Mouse (Mus musculus) midbrain, embryonic 13.5 days (tissue): ENCODE results near the gene Slc2a10. TPM values are rescaled to one million over a fixed set of nuclear protein-coding genes. Genes with fewer than 3 reads are reported as not detected.
A peak's percentile ranks its signal among the peaks of the same experiment; 100 is the strongest.

Experiments used
- ATAC-seq: fragments of 200-750 bp; cut with Nextera tagmentation; 2 replicates; pipeline ENCODE4 v1.8.0; 2017; ENCODE audit warnings: mild to moderate bottlenecking, moderate TSS enrichment, moderate library complexity
- H3K27ac ChIP-seq: fragments of 300-500 bp; sonication (generic); 2 replicates; pipeline ENCODE4 v1.5.1; 2015; ENCODE audit warnings: inconsistent platforms, mild to moderate bottlenecking, moderate library complexity
- H3K27me3 ChIP-seq: fragments of 300-500 bp; sonication (generic); 2 replicates; pipeline ENCODE4 v1.6.1; 2015; ENCODE audit warnings: mild to moderate bottlenecking, inconsistent platforms
- H3K36me3 ChIP-seq: fragments of 300-500 bp; sonication (generic); 2 replicates; pipeline ENCODE4 v1.6.1; 2015; ENCODE audit warnings: mild to moderate bottlenecking, inconsistent platforms
- H3K4me1 ChIP-seq: fragments of 300-500 bp; sonication (generic); replicated peaks from 2 replicates; pipeline ENCODE4 v1.6.1; 2015; ENCODE audit warnings: inconsistent platforms
- H3K4me2 ChIP-seq: fragments of 300-500 bp; sonication (generic); replicated peaks from 2 replicates; pipeline ENCODE4 v1.6.1; 2015; ENCODE audit warnings: moderate library complexity, mild to moderate bottlenecking, inconsistent platforms
- H3K4me3 ChIP-seq: fragments of 300-500 bp; sonication (generic); replicated peaks from 2 replicates; pipeline ENCODE4 v1.5.1; 2015; ENCODE audit warnings: mild to moderate bottlenecking, inconsistent platforms
- H3K9ac ChIP-seq: fragments of 300-500 bp; sonication (generic); replicated peaks from 2 replicates; pipeline ENCODE4 v1.6.1; 2015; ENCODE audit warnings: mild to moderate bottlenecking, inconsistent platforms
- H3K9me3 ChIP-seq: fragments of 300-500 bp; sonication (generic); 2 replicates; pipeline ENCODE4 v1.6.1; 2016; ENCODE audit warnings: mild to moderate bottlenecking, inconsistent platforms
- WGBS: fragments of 180-500 bp; shearing (Covaris S2); methylation state at CpG from one replicate; pipeline ENCODE4 v1.1.7; 2015; 5-methylcytosine and 5-hydroxymethylcytosine counted together
- polyA plus RNA-seq: library from polyadenylated mRNA; unstranded; fragments of >200 nt; fragmentation: Nextera tagmentation; extraction: Ambion mirVana; gene quantifications from 2 replicates; pipeline ENCODE4 v1.2.1, GENCODE M21; 2015

Gene Slc2a10
- polyA plus RNA-seq, 1 experiment from 2014 or later = 2.6 TPM

DNA sequence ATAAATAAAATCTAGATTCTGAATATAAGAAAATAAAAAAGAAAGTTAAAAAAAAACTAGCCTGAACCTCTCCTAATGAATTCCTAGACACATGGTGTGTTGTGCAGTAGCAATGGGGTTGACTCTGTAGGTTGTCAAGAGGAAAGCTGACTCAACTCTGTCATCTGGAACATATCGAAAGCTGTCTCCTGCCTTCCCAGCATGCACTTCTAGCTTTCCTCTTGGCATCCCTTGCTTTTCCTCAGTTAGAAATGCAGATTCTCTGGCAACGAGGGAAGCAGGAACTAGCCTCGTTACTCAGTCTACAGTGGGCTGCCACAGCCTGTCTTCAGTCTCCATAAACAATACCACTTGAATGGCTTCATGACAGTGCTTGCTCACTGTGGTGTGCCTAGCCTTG, 17.8 kb upstream of the Slc2a10 start:
- Histone ChIP-seq H3K4me2 (no peak overlapping the region), H3K9ac (no peak overlapping the region), H3K4me3 (no peak overlapping the region), H3K27me3 (no peaks in the 10 kb centered on the region), H3K9me3 (no peaks in the 10 kb centered on the region), H3K4me1 (peaks cover 19% of the 10 kb centered on the region), H3K27ac (no peak overlapping the region), H3K36me3 (peaks cover 30% of the 10 kb centered on the region)
- 85% methylated on average over 3 of the region's 3 CpGs for WGBS
- no peak for ATAC-seq

DNA sequence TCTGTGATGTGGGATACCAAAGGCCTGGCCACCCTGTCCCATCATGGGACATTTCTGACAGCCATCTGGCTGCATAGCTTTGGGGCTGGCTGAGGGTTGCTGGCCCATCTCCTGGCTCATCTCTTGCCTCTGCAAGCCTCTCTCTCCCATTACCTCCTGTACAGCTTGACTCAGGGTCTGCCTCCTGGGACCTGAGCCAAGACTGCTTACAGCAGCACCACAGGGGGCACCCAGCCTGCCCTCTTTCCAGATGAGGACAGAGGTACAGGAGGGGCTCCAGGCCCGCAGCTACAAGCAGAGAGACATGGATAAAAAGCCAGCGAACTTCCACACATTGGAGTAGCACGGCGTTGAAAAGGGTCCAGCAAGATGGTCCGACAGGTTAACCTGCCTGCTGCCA, 17.2 kb upstream of the Slc2a10 start:
- H3K9ac ChIP-seq = no peak overlapping the region
- H3K4me1 ChIP-seq = peaks cover 19% of the 10 kb centered on the region
- no peaks in the 10 kb centered on the region for H3K27me3 ChIP-seq
- no peak overlapping the region for H3K4me2 ChIP-seq
- no peak overlapping the region for H3K4me3 ChIP-seq
- WGBS = 80% methylated on average over 5 of the region's 5 CpGs
- no peak overlapping the region for H3K27ac ChIP-seq
- no peaks in the 10 kb centered on the region for H3K9me3 ChIP-seq
- no peak for ATAC-seq
- peaks cover 30% of the 10 kb centered on the region for H3K36me3 ChIP-seq

GRCm38 (mm10) chr2:165486881-165487535, 16.6 kb upstream of the Slc2a10 start:
- no peak overlapping the region for H3K9ac ChIP-seq
- peaks cover 21% of the 10 kb centered on the region for H3K4me1 ChIP-seq
- H3K36me3 ChIP-seq = peaks cover 30% of the 10 kb centered on the region
- H3K9me3 ChIP-seq = no peaks in the 10 kb centered on the region
- no peak overlapping the region for H3K4me2 ChIP-seq
- H3K4me3 ChIP-seq = no peak overlapping the region
- 25% methylated on average over 8 of the region's 8 CpGs for WGBS
- peak; percentile 61 for ATAC-seq
- no peak overlapping the region; the same call in 1 of the 2 replicates for H3K27ac ChIP-seq
- no peaks in the 10 kb centered on the region for H3K27me3 ChIP-seq

- Histone ChIP-seq H3K27me3 (no peaks in the 10 kb centered on the region), H3K9me3 (0 out of 2 replicates have a peak, but pooled peaks cover 4% of the 10 kb centered on the region), H3K4me1 (peaks cover 30% of the 10 kb centered on the region), H3K4me3 (peak within 1 kb of the TSS; percentile 80), H3K9ac (peak within 1 kb of the TSS; percentile 89), H3K27ac (peak within 1 kb of the TSS; percentile 89), H3K36me3 (peaks cover 30% of the 10 kb centered on the region), H3K4me2 (peak within 1 kb of the TSS; percentile 74)
- peak; percentile 90 for ATAC-seq
- under 1% methylated on average over 77 of the region's 84 CpGs for WGBS
Observed at GRCm38 (mm10) chr2:165492648-165493553, 10.7 kb upstream of the Slc2a10 start, which contains the start of gene Trp53rka. Gene Trp53rka, minus strand, starts transcription at chr2:165493324.

GRCm38 (mm10) chr2:165493587-165494210, 9.9 kb upstream of the Slc2a10 start:
- Histone ChIP-seq H3K4me1 (peaks cover 30% of the 10 kb centered on the region), H3K9me3 (0 out of 2 replicates have a peak, but pooled peaks cover 4% of the 10 kb centered on the region), H3K9ac (peak overlapping the region; percentile 89), H3K27me3 (no peaks in the 10 kb centered on the region), H3K36me3 (peaks cover 22% of the 10 kb centered on the region), H3K27ac (peak overlapping the region; percentile 89), H3K4me3 (peak overlapping the region; percentile 80), H3K4me2 (peak overlapping the region; percentile 74)
- ATAC-seq = peak; percentile 62
- WGBS = 5% methylated on average over 17 of the region's 17 CpGs

DNA sequence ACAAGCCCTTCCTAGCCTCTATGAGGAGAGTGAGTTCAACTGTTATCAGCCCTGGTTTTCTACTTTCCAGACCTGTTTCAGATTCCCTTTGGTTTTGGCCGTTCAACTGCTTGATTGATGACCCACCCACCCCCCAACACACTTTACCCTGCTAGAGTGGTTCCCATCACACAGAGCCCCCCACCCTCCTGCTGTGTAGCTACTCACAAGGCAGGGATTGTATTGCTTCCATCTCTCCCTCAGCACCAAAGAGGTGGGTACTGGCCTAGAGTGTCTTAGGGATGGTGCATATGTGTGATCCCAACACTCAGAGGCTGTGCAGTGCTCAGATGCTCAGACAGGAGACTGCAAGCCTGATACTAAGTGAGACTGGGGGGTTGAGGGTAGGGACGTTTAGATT, 9.1 kb upstream of the Slc2a10 start:
- peak overlapping the region; percentile 74 for H3K4me2 ChIP-seq
- peaks cover 14% of the 10 kb centered on the region for H3K36me3 ChIP-seq
- peak overlapping the region; percentile 89 for H3K27ac ChIP-seq
- 0 out of 2 replicates have a peak, but pooled peaks cover 4% of the 10 kb centered on the region for H3K9me3 ChIP-seq
- WGBS = 31% methylated on average over 2 of the region's 2 CpGs
- 0 out of 2 replicates have a peak overlapping the region, but pooled peaks have one; percentile 80 for H3K4me3 ChIP-seq
- H3K27me3 ChIP-seq = no peaks in the 10 kb centered on the region
- peaks cover 30% of the 10 kb centered on the region for H3K4me1 ChIP-seq
- 0 out of 2 replicates have a peak overlapping the region, but pooled peaks have one; percentile 5 for H3K9ac ChIP-seq
- no peak for ATAC-seq

GRCm38 (mm10) chr2:165496251-165496650, 7.3 kb upstream of the Slc2a10 start:
- Histone ChIP-seq H3K36me3 (no peaks in the 10 kb centered on the region), H3K4me2 (no peak overlapping the region), H3K9ac (no peak overlapping the region), H3K27ac (no peak overlapping the region), H3K9me3 (0 out of 2 replicates have a peak, but pooled peaks cover 4% of the 10 kb centered on the region), H3K4me3 (no peak overlapping the region), H3K4me1 (peaks cover 27% of the 10 kb centered on the region), H3K27me3 (no peaks in the 10 kb centered on the region)
- ATAC-seq = no peak

- Histone ChIP-seq H3K4me3 (no peak overlapping the region), H3K36me3 (no peaks in the 10 kb centered on the region), H3K27ac (no peak overlapping the region), H3K9ac (no peak overlapping the region), H3K9me3 (0 out of 2 replicates have a peak, but pooled peaks cover 4% of the 10 kb centered on the region), H3K27me3 (no peaks in the 10 kb centered on the region), H3K4me2 (no peak overlapping the region), H3K4me1 (peaks cover 22% of the 10 kb centered on the region)
- 79% methylated on average over 2 of the region's 2 CpGs for WGBS
- ATAC-seq = no peak
Observed at GRCm38 (mm10) chr2:165497706-165498275, 5.8 kb upstream of the Slc2a10 start.

GRCm38 (mm10) chr2:165498816-165499215, 4.8 kb upstream of the Slc2a10 start:
- Histone ChIP-seq H3K27ac (no peak overlapping the region), H3K4me1 (peaks cover 27% of the 10 kb centered on the region), H3K36me3 (no peaks in the 10 kb centered on the region), H3K4me2 (no peak overlapping the region), H3K4me3 (no peak overlapping the region), H3K27me3 (no peaks in the 10 kb centered on the region), H3K9ac (no peak overlapping the region), H3K9me3 (0 out of 2 replicates have a peak, but pooled peaks cover 4% of the 10 kb centered on the region)
- no peak for ATAC-seq
- WGBS = 85% methylated on average over 6 of the region's 6 CpGs

- WGBS = 83% methylated on average over 9 of the region's 9 CpGs
- no peak for ATAC-seq
- Histone ChIP-seq H3K9me3 (no peaks in the 10 kb centered on the region), H3K4me2 (no peak overlapping the region), H3K27me3 (no peaks in the 10 kb centered on the region), H3K27ac (no peak overlapping the region), H3K9ac (no peak overlapping the region), H3K36me3 (no peaks in the 10 kb centered on the region), H3K4me3 (no peak overlapping the region), H3K4me1 (peaks cover 14% of the 10 kb centered on the region)
Observed at GRCm38 (mm10) chr2:165509686-165510085, 6.1 kb downstream of the Slc2a10 start.

DNA sequence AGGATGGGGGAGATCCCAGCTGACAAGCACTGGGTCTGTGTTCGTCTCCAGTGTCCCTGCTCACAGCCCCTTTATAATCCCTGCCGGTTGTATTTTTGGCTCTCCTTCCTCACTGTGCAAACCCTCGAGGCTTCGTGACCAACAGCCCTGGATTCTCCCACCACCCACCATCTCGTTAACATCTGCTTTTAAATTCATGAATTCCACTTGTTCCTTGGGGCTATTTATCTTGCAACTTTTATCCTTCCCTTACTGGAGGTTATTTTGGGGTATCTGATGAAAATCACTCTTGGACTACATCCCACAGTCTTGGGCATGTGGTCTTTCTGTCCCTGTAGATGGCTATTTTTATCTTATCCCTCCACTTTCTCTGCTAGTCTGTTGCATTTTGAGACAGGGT, 6.9 kb downstream of the Slc2a10 start:
- 50% methylated on average over 5 of the region's 5 CpGs for WGBS
- no peak for ATAC-seq
- Histone ChIP-seq H3K9ac (no peak overlapping the region), H3K27me3 (no peaks in the 10 kb centered on the region), H3K36me3 (no peaks in the 10 kb centered on the region), H3K4me2 (no peak overlapping the region), H3K4me3 (no peak overlapping the region), H3K27ac (no peak overlapping the region), H3K9me3 (no peaks in the 10 kb centered on the region), H3K4me1 (peaks cover 14% of the 10 kb centered on the region)
